Mouse (Mus musculus): ENCODE results near the gene Siah1b.

- TF ChIP-seq CTCF (IDR thresholded peaks at IDR 0.05; ENCODE audit: borderline replicate concordance, control insufficient read depth, extremely low read depth, insufficient read depth, low read length, poor library complexity) (no peak), POLR2A (IDR thresholded peaks at IDR 0.05; ENCODE audit: control insufficient read depth, extremely low read depth, insufficient read depth, low read length, poor library complexity) (no peak)
These were observed 10.1 kb downstream of the Siah1b start for GRCm38 (mm10) chrX:164066185-164066584.

Data from thymus, adult 2 months (tissue).